Mouse (Mus musculus) forebrain, embryonic 12.5 days (tissue): Measurements from ENCODE around the gene 5730596B20Rik. TPM values are rescaled to one million over a fixed set of nuclear protein-coding genes. Genes with fewer than 3 reads are reported as not detected.

Source experiments
- ATAC-seq: fragments of 200-750 bp; cut with Nextera tagmentation; 2 replicates; pipeline ENCODE4 v1.8.0; 2017; ENCODE audit warnings: moderate TSS enrichment; ENCODE audit not compliant: low FRiP score
- H3K27ac ChIP-seq: fragments of 300-500 bp; sonication (generic); 2 replicates; pipeline ENCODE4 v1.5.1; 2016; ENCODE audit warnings: mild to moderate bottlenecking
- H3K27me3 ChIP-seq: fragments of 300-500 bp; sonication (generic); 2 replicates; pipeline ENCODE4 v1.6.1; 2016; ENCODE audit warnings: mild to moderate bottlenecking
- H3K36me3 ChIP-seq: fragments of 300-500 bp; sonication (generic); replicated peaks from 2 replicates; pipeline ENCODE4 v1.6.1; 2016; ENCODE audit warnings: mild to moderate bottlenecking
- H3K4me1 ChIP-seq: fragments of 300-500 bp; sonication (generic); 2 replicates; pipeline ENCODE4 v1.6.1; 2016
- H3K4me2 ChIP-seq: fragments of 300-500 bp; sonication (generic); 2 replicates; pipeline ENCODE4 v1.6.1; 2016; ENCODE audit warnings: mild to moderate bottlenecking, moderate library complexity
- H3K4me3 ChIP-seq: fragments of 300-500 bp; sonication (generic); replicated peaks from 2 replicates; pipeline ENCODE4 v1.5.1; 2016; ENCODE audit warnings: mild to moderate bottlenecking
- H3K9ac ChIP-seq: fragments of 300-500 bp; sonication (generic); 2 replicates; pipeline ENCODE4 v1.6.1; 2016; ENCODE audit warnings: mild to moderate bottlenecking
- H3K9me3 ChIP-seq: fragments of 300-500 bp; sonication (generic); 2 replicates; pipeline ENCODE4 v1.6.1; 2016
- WGBS: fragments of 180-500 bp; shearing (Covaris S2); methylation state at CpG from one replicate; pipeline ENCODE4 v1.1.7; 2016; 5-methylcytosine and 5-hydroxymethylcytosine counted together
- polyA plus RNA-seq: library from polyadenylated mRNA; unstranded; fragments of >200 nt; fragmentation: Nextera tagmentation; extraction: Ambion mirVana; gene quantifications from 2 replicates; pipeline ENCODE4 v1.2.1, GENCODE M21; 2016

The 5730596B20Rik gene
- polyA plus RNA-seq = not detected in 2 replicates

GRCm38 (mm10) chr6:52177061-52177735 is at the start of gene 5730596B20Rik:
Gene 5730596B20Rik, plus strand, starts transcription at chr6:52177498.
- Histone ChIP-seq H3K27ac (no peak within 1 kb of the TSS), H3K36me3 (no peaks in the 10 kb centered on the region), H3K4me2 (no peak within 1 kb of the TSS), H3K9ac (no peak within 1 kb of the TSS), H3K9me3 (no peaks in the 10 kb centered on the region), H3K27me3 (peaks cover 97% of the 10 kb centered on the region), H3K4me3 (no peak within 1 kb of the TSS), H3K4me1 (peaks cover 12% of the 10 kb centered on the region)
- WGBS = under 1% methylated on average over 36 of the region's 36 CpGs
- no peak for ATAC-seq

- 52% methylated on average over 9 of the region's 9 CpGs for WGBS
- Histone ChIP-seq H3K36me3 (no peaks in the 10 kb centered on the region), H3K4me2 (no peak overlapping the region), H3K4me3 (no peak overlapping the region), H3K9ac (no peak overlapping the region), H3K27ac (no peak overlapping the region), H3K27me3 (peaks cover 8% of the 10 kb centered on the region), H3K9me3 (no peaks in the 10 kb centered on the region), H3K4me1 (0 out of 2 replicates have a peak, but pooled peaks cover 4% of the 10 kb centered on the region)
- no peak for ATAC-seq
Observed at GRCm38 (mm10) chr6:52137841-52138535, 39.3 kb upstream of the 5730596B20Rik start.

DNA sequence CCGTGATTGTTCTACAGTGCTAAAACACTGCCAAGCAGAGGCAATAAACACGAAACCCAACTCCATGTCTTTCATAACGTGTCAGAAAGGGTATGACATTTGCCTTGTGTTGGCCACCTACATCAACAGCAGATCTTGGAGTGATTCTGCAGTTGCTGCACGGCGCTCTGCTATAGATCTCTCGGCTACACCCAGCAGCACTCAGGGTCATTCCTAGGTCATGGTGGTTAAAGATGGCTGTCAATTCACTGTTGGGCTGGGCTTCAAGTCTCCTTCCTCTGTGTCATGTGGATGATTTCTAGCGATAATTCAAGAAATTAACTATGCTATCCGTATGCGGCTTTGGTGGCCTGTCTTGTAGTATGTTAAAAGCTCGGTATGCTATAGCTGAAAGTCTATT is 38.7 kb upstream of the 5730596B20Rik start:
- no peak overlapping the region for H3K9ac ChIP-seq
- peaks cover 8% of the 10 kb centered on the region for H3K27me3 ChIP-seq
- WGBS = 81% methylated on average over 10 of the region's 10 CpGs
- no peaks in the 10 kb centered on the region for H3K9me3 ChIP-seq
- no peak overlapping the region for H3K27ac ChIP-seq
- H3K4me3 ChIP-seq = no peak overlapping the region
- no peak for ATAC-seq
- H3K4me2 ChIP-seq = no peak overlapping the region
- H3K4me1 ChIP-seq = 0 out of 2 replicates have a peak, but pooled peaks cover 4% of the 10 kb centered on the region
- H3K36me3 ChIP-seq = no peaks in the 10 kb centered on the region

DNA sequence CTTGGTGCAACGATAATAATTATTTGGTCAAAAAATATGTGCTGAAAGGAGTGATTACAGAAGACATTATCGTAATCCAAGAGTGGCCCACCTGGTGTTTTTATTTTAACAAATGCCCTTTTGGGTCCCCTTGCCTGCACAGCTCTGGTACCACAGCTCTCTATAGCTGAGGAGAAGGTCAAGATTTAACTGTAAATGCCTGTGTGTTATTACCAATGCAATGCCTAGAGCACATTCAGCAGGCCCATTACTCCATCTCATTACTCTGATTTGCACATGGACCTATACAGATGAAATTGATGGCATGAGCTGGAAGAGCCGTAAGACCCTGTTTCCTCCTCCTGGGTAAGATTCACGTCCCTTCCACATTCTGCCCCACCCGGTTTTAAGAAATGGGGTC is 38.2 kb upstream of the 5730596B20Rik start:
- Histone ChIP-seq H3K4me2 (no peak overlapping the region), H3K4me1 (0 out of 2 replicates have a peak, but pooled peaks cover 4% of the 10 kb centered on the region), H3K27me3 (peaks cover 8% of the 10 kb centered on the region), H3K27ac (no peak overlapping the region), H3K9me3 (no peaks in the 10 kb centered on the region), H3K36me3 (no peaks in the 10 kb centered on the region), H3K9ac (no peak overlapping the region), H3K4me3 (no peak overlapping the region)
- 87% methylated on average over 5 of the region's 5 CpGs for WGBS
- ATAC-seq = no peak

- no peak overlapping the region for H3K4me2 ChIP-seq
- no peak overlapping the region for H3K4me3 ChIP-seq
- H3K27ac ChIP-seq = no peak overlapping the region
- ATAC-seq = no peak
- WGBS = 3% methylated on average over 16 of the region's 16 CpGs
- H3K9ac ChIP-seq = no peak overlapping the region
- H3K9me3 ChIP-seq = peaks cover 5% of the 10 kb centered on the region; the same call in 1 of the 2 replicates
- no peaks in the 10 kb centered on the region for H3K4me1 ChIP-seq
- no peaks in the 10 kb centered on the region for H3K36me3 ChIP-seq
- peaks cover 90% of the 10 kb centered on the region for H3K27me3 ChIP-seq
Observed at GRCm38 (mm10) chr6:52150401-52150966, 26.8 kb upstream of the 5730596B20Rik start.

DNA sequence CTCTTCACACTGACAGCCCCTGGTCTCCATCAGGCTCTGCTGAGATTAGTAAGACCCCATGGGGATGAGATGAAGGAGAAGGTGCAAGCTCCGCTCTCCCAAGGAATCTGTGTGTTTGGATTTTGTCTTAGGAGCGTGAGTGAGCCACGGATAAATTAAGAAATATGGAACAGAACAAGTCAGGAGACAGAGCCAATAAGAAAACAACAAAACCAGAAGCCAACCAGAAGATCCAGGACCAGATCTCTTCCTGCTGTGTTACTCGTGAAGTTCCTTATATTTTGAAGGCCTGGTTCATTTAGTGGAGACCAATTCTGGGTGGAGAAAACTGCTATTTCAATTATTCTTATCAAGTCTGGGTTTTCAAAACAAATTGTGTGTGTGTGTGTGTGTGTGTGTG is 25.7 kb upstream of the 5730596B20Rik start:
- Histone ChIP-seq H3K4me2 (no peak overlapping the region), H3K4me3 (no peak overlapping the region), H3K9ac (no peak overlapping the region), H3K27me3 (peaks cover 92% of the 10 kb centered on the region), H3K27ac (no peak overlapping the region), H3K9me3 (peaks cover 5% of the 10 kb centered on the region; the same call in 1 of the 2 replicates), H3K36me3 (no peaks in the 10 kb centered on the region), H3K4me1 (no peaks in the 10 kb centered on the region)
- no peak for ATAC-seq
- WGBS = under 1% methylated on average over 4 of the region's 4 CpGs

DNA sequence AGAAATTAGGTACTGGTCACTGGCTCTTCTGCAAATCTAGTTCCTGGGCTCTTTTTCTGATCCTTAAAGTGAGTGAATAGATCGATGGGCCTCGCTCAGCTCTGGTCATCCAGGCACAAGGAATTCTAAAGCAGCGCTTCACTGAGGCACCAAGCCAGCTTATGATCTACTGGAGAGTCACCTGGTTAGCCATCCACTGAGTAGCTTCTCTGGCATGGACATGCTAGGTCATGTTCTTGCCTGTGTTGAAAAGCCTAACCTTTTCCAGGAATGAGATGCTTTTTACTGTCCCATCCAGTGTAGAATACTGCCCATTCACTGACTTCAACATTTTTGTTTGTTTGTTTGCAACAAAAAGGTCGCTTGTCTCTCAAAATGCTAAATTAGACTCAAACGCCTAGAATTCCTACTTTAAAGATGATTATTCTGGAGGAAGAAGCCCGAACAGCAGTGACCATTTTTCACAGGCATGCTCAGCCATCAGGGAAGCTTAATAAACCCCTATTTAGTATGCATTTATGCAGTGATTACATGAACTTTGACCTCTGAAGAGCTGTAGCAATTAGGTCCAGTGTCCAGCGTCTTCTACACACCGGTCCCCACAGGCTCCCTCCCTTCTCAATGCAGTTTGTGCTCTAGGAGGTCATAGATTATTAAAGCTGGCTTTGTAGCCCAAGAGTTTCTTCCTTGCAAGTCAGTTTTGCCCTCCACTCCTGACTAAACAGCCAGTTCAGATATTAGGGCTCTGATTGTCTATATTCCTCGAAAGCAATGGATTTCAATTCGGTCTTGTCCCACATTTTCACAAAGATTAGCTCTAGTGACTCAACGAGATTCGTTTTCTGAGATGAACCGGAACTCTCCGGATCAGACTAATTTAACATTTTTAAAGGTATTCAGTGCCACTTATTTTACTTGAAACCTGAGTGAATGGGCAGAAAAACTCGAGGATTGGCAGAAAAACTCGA is 24.8 kb upstream of the 5730596B20Rik start:
- Histone ChIP-seq H3K27ac (no peak overlapping the region), H3K9me3 (peaks cover 5% of the 10 kb centered on the region; the same call in 1 of the 2 replicates), H3K36me3 (no peaks in the 10 kb centered on the region), H3K4me1 (no peaks in the 10 kb centered on the region), H3K27me3 (peaks cover 93% of the 10 kb centered on the region), H3K4me2 (no peak overlapping the region), H3K9ac (no peak overlapping the region), H3K4me3 (no peak overlapping the region)
- WGBS = 2% methylated on average over 16 of the region's 16 CpGs
- no peak for ATAC-seq

- Histone ChIP-seq H3K4me3 (no peak overlapping the region), H3K4me1 (peaks cover 5% of the 10 kb centered on the region), H3K4me2 (no peak overlapping the region), H3K27me3 (peaks cover 93% of the 10 kb centered on the region), H3K27ac (no peak overlapping the region), H3K36me3 (no peaks in the 10 kb centered on the region), H3K9me3 (peaks cover 5% of the 10 kb centered on the region; the same call in 1 of the 2 replicates), H3K9ac (no peak overlapping the region)
- WGBS = under 1% methylated on average over 6 of the region's 6 CpGs
- no peak for ATAC-seq
Observed at GRCm38 (mm10) chr6:52153270-52153669, 24.0 kb upstream of the 5730596B20Rik start.

DNA sequence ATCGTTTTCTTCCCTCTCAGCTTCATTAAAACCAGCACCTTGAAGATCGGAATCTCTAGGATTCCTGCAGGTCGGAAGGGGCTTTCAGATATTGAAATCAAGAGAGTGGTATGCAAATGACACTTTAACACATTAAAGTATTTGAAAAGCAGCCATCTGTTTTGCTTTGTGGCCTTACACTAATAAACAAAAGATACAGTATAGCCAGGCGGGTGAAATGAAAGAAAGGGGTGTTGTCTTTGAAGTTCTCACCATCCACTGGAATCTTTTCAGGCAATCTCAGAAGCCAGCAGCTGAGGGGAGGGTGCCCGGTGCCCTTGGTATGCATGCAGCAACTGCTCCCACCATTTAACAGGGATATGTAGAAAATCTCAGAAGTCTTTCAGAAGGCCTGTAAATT is 23.3 kb upstream of the 5730596B20Rik start:
- Histone ChIP-seq H3K36me3 (no peaks in the 10 kb centered on the region), H3K9me3 (peaks cover 5% of the 10 kb centered on the region; the same call in 1 of the 2 replicates), H3K27ac (no peak overlapping the region), H3K27me3 (peaks cover 97% of the 10 kb centered on the region), H3K4me1 (peaks cover 13% of the 10 kb centered on the region), H3K4me2 (no peak overlapping the region), H3K4me3 (no peak overlapping the region), H3K9ac (no peak overlapping the region)
- ATAC-seq = no peak
- 2% methylated on average over 5 of the region's 5 CpGs for WGBS

- WGBS = 34% methylated on average over 3 of the region's 3 CpGs
- no peaks in the 10 kb centered on the region for H3K36me3 ChIP-seq
- H3K27ac ChIP-seq = no peak overlapping the region
- no peak for ATAC-seq
- peaks cover 97% of the 10 kb centered on the region for H3K27me3 ChIP-seq
- H3K4me3 ChIP-seq = no peak overlapping the region
- no peak overlapping the region for H3K9ac ChIP-seq
- no peak overlapping the region for H3K4me2 ChIP-seq
- H3K4me1 ChIP-seq = peaks cover 16% of the 10 kb centered on the region
- no peaks in the 10 kb centered on the region for H3K9me3 ChIP-seq
Observed at GRCm38 (mm10) chr6:52155471-52155870, 21.8 kb upstream of the 5730596B20Rik start.

DNA sequence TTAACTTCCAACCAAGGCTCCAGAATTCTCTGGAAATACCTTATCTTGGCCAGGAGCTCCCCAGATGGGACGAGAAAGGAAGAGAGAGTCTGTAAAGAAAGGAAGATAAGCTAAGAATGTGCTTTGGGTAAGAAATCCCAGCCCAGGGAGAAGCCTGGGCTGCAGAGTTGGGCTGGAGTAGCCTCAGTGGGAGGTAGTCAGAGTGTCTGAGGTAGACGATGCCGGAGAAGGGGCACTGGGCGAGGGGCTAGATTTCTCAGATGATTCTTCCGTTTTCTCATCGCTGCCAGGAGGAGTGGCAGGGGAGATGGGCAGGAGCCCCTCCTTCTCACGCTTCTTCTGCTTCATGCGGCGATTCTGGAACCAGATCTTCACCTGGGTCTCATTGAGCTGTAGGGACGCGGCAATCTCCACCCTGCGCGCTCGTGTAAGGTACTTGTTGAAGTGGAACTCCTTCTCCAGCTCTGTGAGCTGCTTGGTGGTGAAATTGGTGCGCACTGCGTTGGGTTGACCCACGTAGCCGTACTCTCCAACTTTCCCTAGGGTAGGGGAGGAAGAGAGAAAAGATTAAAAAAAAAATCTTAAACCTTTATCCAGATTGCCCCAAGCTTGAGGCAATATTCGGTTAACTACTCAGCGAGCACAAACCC is 20.6 kb upstream of the 5730596B20Rik start:
- peaks cover 99% of the 10 kb centered on the region for H3K27me3 ChIP-seq
- peaks cover 16% of the 10 kb centered on the region for H3K4me1 ChIP-seq
- H3K9me3 ChIP-seq = no peaks in the 10 kb centered on the region
- no peak overlapping the region for H3K4me3 ChIP-seq
- no peak overlapping the region for H3K9ac ChIP-seq
- H3K36me3 ChIP-seq = no peaks in the 10 kb centered on the region
- 1% methylated on average over 20 of the region's 20 CpGs for WGBS
- H3K27ac ChIP-seq = no peak overlapping the region
- H3K4me2 ChIP-seq = no peak overlapping the region
- ATAC-seq = no peak
